Mouse (Mus musculus): Measurements from ENCODE around the gene Rel. TPM values are rescaled to one million over a fixed set of nuclear protein-coding genes. Genes with fewer than 3 reads are reported as not detected.
"Not testable (repeated sequence)": the region's sequence is repeated elsewhere in the genome, so short reads cannot be mapped to it uniquely, and the experiment has no call there.

The Rel gene
- polyA plus RNA-seq, 1 experiment from 2014 or later: 1.1 TPM

DNA sequence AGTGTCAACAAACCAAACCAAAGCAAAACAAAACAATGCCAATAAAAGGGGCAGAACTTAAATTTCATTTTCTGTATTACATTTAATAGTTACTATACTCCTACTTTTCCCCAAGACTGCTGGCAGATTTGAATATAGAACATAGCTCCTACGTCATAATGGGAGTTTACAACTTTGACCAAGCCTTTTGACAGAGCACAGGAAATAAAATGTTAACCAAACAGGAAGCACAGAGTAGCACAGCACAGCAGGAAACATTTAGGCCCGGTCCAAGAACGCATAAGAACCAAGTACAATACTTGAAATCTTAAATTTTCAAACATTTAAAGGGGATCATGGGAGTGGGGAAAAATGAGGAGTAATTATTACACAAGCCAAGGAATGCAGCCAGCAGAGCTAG is 11.3 kb upstream of the Rel start:
- Histone ChIP-seq H3K27me3 (ENCODE audit: control insufficient read depth, insufficient read depth, low read length) (no peaks in the 10 kb centered on the region), H3K9me3 (ENCODE audit: control insufficient read depth, low read length) (no peaks in the 10 kb centered on the region), H3K36me3 (ENCODE audit: control insufficient read depth, insufficient read depth, low read length) (no peaks in the 10 kb centered on the region), H3K27ac (ENCODE audit: low read depth, low read length) (no peak overlapping the region), H3K9ac (ENCODE audit: low read depth, low read length) (no peak overlapping the region), H3K4me2 (replicated peaks; ENCODE audit: low read depth, low read length) (no peak overlapping the region), H3K4me3 (ENCODE audit: low read length) (no peak overlapping the region), H3K4me1 (ENCODE audit: control insufficient read depth, insufficient read depth, low read length) (no peaks in the 10 kb centered on the region)
- WGBS: 78% methylated on average over 3 of the region's 3 CpGs
- ATAC-seq (ENCODE audit: low FRiP score, low TSS enrichment): no peak

DNA sequence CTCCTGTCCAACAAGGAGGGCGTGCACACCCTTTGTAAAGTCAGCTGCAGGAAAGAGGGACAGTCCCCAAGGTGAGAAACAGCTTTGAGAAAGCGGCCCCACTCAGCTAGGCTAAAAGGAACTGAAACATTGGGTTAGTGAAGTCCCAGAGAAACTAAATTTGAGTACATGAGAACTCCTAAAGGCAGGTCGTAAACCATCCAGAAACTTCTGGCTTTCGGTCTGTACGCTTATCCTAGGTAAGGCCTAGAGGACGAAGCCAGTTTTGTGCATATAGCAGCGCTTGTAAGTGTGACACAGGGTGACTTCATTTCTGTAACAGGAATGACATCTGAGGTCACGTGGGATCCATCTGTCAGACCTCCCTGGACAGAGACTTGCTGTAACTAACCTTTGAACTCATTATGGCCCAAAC is 8.0 kb upstream of the Rel start:
- 84% methylated on average over 8 of the region's 8 CpGs for WGBS
- no peaks in the 10 kb centered on the region for H3K9me3 ChIP-seq (ENCODE audit: control insufficient read depth, low read length)
- H3K27ac ChIP-seq (ENCODE audit: low read depth, low read length): no peak overlapping the region
- H3K4me3 ChIP-seq (ENCODE audit: low read length): no peak overlapping the region
- H3K4me2 ChIP-seq (replicated peaks; ENCODE audit: low read depth, low read length): no peak overlapping the region
- no peak for ATAC-seq (ENCODE audit: low FRiP score, low TSS enrichment)
- H3K9ac ChIP-seq (ENCODE audit: low read depth, low read length): no peak overlapping the region
- H3K36me3 ChIP-seq (ENCODE audit: control insufficient read depth, insufficient read depth, low read length): no peaks in the 10 kb centered on the region
- no peaks in the 10 kb centered on the region for H3K4me1 ChIP-seq (ENCODE audit: control insufficient read depth, insufficient read depth, low read length)
- no peaks in the 10 kb centered on the region for H3K27me3 ChIP-seq (ENCODE audit: control insufficient read depth, insufficient read depth, low read length)

DNA sequence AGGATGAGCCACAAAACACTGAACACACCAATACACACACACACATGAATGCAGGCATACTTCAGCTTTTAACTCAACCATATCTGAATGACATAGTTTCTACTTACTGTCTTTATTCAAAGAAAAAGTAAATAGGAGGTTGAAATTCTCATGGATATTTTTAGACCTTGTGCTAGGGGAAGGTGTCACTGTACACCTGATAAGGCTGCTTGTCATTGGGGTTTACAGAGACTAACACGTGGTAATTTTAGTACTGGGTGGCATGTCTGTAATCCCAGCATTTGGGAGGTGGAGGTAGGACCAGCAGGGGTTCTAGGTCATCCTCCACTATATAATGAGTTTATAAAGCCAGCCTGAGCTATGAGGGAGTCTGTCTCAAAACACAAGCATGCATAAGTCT is 1.7 kb upstream of the Rel start:
- 0 out of 2 replicates have a peak, but pooled peaks cover 3% of the 10 kb centered on the region for H3K4me1 ChIP-seq (ENCODE audit: control insufficient read depth, insufficient read depth, low read length)
- H3K27me3 ChIP-seq (ENCODE audit: control insufficient read depth, insufficient read depth, low read length): no peaks in the 10 kb centered on the region
- no peak overlapping the region for H3K4me3 ChIP-seq (ENCODE audit: low read length)
- no peaks in the 10 kb centered on the region for H3K36me3 ChIP-seq (ENCODE audit: control insufficient read depth, insufficient read depth, low read length)
- H3K9me3 ChIP-seq (ENCODE audit: control insufficient read depth, low read length): no peaks in the 10 kb centered on the region
- H3K27ac ChIP-seq (ENCODE audit: low read depth, low read length): no peak overlapping the region
- H3K4me2 ChIP-seq (replicated peaks; ENCODE audit: low read depth, low read length): no peak overlapping the region
- 38% methylated on average over 1 of the region's 1 CpGs for WGBS
- H3K9ac ChIP-seq (ENCODE audit: low read depth, low read length): no peak overlapping the region
- ATAC-seq (ENCODE audit: low FRiP score, low TSS enrichment): no peak

GRCm38 (mm10) chr11:23771507-23772097 is 832 bp upstream of the Rel start:
- Histone ChIP-seq H3K4me1 (ENCODE audit: control insufficient read depth, insufficient read depth, low read length) (0 out of 2 replicates have a peak, but pooled peaks cover 3% of the 10 kb centered on the region), H3K9me3 (ENCODE audit: control insufficient read depth, low read length) (no peaks in the 10 kb centered on the region), H3K4me2 (replicated peaks; ENCODE audit: low read depth, low read length) (peak overlapping the region; percentile 78), H3K4me3 (ENCODE audit: low read length) (peak overlapping the region; percentile 74), H3K27ac (ENCODE audit: low read depth, low read length) (no peak overlapping the region), H3K36me3 (ENCODE audit: control insufficient read depth, insufficient read depth, low read length) (no peaks in the 10 kb centered on the region), H3K9ac (ENCODE audit: low read depth, low read length) (peak overlapping the region; percentile 73), H3K27me3 (ENCODE audit: control insufficient read depth, insufficient read depth, low read length) (no peaks in the 10 kb centered on the region)
- no peak for ATAC-seq (ENCODE audit: low FRiP score, low TSS enrichment)
- 7% methylated on average over 21 of the region's 21 CpGs for WGBS

DNA sequence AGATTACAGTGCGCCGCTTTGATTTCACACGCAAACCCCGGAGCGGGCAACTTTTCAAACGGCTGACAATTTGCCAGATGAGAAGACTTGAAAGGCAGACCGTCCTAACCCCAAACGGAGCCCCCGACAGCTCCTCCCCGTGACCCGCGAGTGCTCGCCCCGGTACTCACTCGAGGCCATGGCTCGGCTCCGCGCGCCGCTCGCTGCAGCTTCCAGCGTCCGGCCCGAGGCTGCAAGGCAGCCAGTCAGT is 335 bp downstream of the Rel start:
- Histone ChIP-seq H3K36me3 (ENCODE audit: control insufficient read depth, insufficient read depth, low read length) (no peaks in the 10 kb centered on the region), H3K27me3 (ENCODE audit: control insufficient read depth, insufficient read depth, low read length) (no peaks in the 10 kb centered on the region), H3K9ac (ENCODE audit: low read depth, low read length) (peak overlapping the region; percentile 73), H3K4me2 (replicated peaks; ENCODE audit: low read depth, low read length) (peak overlapping the region; percentile 78), H3K4me3 (ENCODE audit: low read length) (peak overlapping the region; percentile 74), H3K9me3 (ENCODE audit: control insufficient read depth, low read length) (no peaks in the 10 kb centered on the region), H3K4me1 (ENCODE audit: control insufficient read depth, insufficient read depth, low read length) (0 out of 2 replicates have a peak, but pooled peaks cover 3% of the 10 kb centered on the region), H3K27ac (ENCODE audit: low read depth, low read length) (peak overlapping the region; percentile 90)
- WGBS: 0% methylated on average over 24 of the region's 24 CpGs
- ATAC-seq (ENCODE audit: low FRiP score, low TSS enrichment): no peak

GRCm38 (mm10) chr11:23769686-23770509 is 872 bp downstream of the Rel start:
- Histone ChIP-seq H3K9ac (ENCODE audit: low read depth, low read length) (peak overlapping the region; percentile 73), H3K4me3 (ENCODE audit: low read length) (peak overlapping the region; percentile 74), H3K9me3 (ENCODE audit: control insufficient read depth, low read length) (no peaks in the 10 kb centered on the region), H3K4me2 (replicated peaks; ENCODE audit: low read depth, low read length) (peak overlapping the region; percentile 78), H3K4me1 (ENCODE audit: control insufficient read depth, insufficient read depth, low read length) (0 out of 2 replicates have a peak, but pooled peaks cover 3% of the 10 kb centered on the region), H3K27me3 (ENCODE audit: control insufficient read depth, insufficient read depth, low read length) (no peaks in the 10 kb centered on the region), H3K27ac (ENCODE audit: low read depth, low read length) (peak overlapping the region; percentile 90), H3K36me3 (ENCODE audit: control insufficient read depth, insufficient read depth, low read length) (no peaks in the 10 kb centered on the region)
- no peak for ATAC-seq (ENCODE audit: low FRiP score, low TSS enrichment)
- under 1% methylated on average over 25 of the region's 25 CpGs for WGBS

GRCm38 (mm10) chr11:23769033-23769432 is 1.7 kb downstream of the Rel start:
- Histone ChIP-seq H3K27ac (ENCODE audit: low read depth, low read length) (no peak overlapping the region), H3K9ac (ENCODE audit: low read depth, low read length) (no peak overlapping the region), H3K9me3 (ENCODE audit: control insufficient read depth, low read length) (no peaks in the 10 kb centered on the region), H3K4me2 (replicated peaks; ENCODE audit: low read depth, low read length) (no peak overlapping the region), H3K4me1 (ENCODE audit: control insufficient read depth, insufficient read depth, low read length) (0 out of 2 replicates have a peak, but pooled peaks cover 3% of the 10 kb centered on the region), H3K36me3 (ENCODE audit: control insufficient read depth, insufficient read depth, low read length) (no peaks in the 10 kb centered on the region), H3K4me3 (ENCODE audit: low read length) (no peak overlapping the region), H3K27me3 (ENCODE audit: control insufficient read depth, insufficient read depth, low read length) (no peaks in the 10 kb centered on the region)
- no peak for ATAC-seq (ENCODE audit: low FRiP score, low TSS enrichment)

DNA sequence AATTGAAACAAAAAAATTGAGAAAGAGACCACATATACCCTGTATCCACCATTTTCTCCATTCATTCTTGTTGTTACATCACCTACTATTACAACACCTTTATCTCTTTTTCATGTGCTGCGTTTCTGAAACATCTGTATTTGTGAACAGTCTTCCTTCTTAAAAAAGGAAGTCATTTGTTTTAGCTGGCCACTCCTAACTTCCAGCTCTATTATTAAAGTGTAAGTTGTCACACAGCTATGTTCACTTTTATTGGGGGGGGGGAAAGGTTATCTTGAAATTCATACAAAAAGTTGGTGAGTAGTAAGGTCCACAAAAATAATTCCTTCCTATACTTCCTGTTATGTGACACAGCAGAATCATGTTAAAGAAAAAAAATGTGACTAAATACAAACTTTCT is 2.8 kb downstream of the Rel start:
- ATAC-seq (ENCODE audit: low FRiP score, low TSS enrichment): no peak
- 69% methylated on average over 1 of the region's 1 CpGs for WGBS

GRCm38 (mm10) chr11:23767369-23767768 is 3.4 kb downstream of the Rel start:
- not testable (repeated sequence) for H3K27ac ChIP-seq (ENCODE audit: low read depth, low read length); H3K9ac ChIP-seq (ENCODE audit: low read depth, low read length); H3K36me3 ChIP-seq (ENCODE audit: control insufficient read depth, insufficient read depth, low read length); H3K4me1 ChIP-seq (ENCODE audit: control insufficient read depth, insufficient read depth, low read length); ATAC-seq (ENCODE audit: low FRiP score, low TSS enrichment); H3K9me3 ChIP-seq (ENCODE audit: control insufficient read depth, low read length); H3K4me2 ChIP-seq (replicated peaks; ENCODE audit: low read depth, low read length); H3K27me3 ChIP-seq (ENCODE audit: control insufficient read depth, insufficient read depth, low read length); H3K4me3 ChIP-seq (ENCODE audit: low read length)
- WGBS: 85% methylated on average over 4 of the region's 5 CpGs

More for the DNA sequence above, 2.8 kb downstream of the Rel start:
- H3K9me3 ChIP-seq (ENCODE audit: control insufficient read depth, low read length): no peaks in the 10 kb centered on the region
- 0 out of 2 replicates have a peak, but pooled peaks cover 3% of the 10 kb centered on the region for H3K4me1 ChIP-seq (ENCODE audit: control insufficient read depth, insufficient read depth, low read length)
- H3K27ac ChIP-seq (ENCODE audit: low read depth, low read length): no peak overlapping the region
- no peak overlapping the region for H3K9ac ChIP-seq (ENCODE audit: low read depth, low read length)
- no peak overlapping the region for H3K4me2 ChIP-seq (replicated peaks; ENCODE audit: low read depth, low read length)
- H3K27me3 ChIP-seq (ENCODE audit: control insufficient read depth, insufficient read depth, low read length): no peaks in the 10 kb centered on the region
- no peak overlapping the region for H3K4me3 ChIP-seq (ENCODE audit: low read length)
- H3K36me3 ChIP-seq (ENCODE audit: control insufficient read depth, insufficient read depth, low read length): no peaks in the 10 kb centered on the region
